Mouse (Mus musculus): Measurements from ENCODE around the gene Uso1. TPM values are rescaled to one million over a fixed set of nuclear protein-coding genes. Genes with fewer than 3 reads are reported as not detected.

The Uso1 gene
- polyA plus RNA-seq, 1 experiment = 0.71 TPM

DNA sequence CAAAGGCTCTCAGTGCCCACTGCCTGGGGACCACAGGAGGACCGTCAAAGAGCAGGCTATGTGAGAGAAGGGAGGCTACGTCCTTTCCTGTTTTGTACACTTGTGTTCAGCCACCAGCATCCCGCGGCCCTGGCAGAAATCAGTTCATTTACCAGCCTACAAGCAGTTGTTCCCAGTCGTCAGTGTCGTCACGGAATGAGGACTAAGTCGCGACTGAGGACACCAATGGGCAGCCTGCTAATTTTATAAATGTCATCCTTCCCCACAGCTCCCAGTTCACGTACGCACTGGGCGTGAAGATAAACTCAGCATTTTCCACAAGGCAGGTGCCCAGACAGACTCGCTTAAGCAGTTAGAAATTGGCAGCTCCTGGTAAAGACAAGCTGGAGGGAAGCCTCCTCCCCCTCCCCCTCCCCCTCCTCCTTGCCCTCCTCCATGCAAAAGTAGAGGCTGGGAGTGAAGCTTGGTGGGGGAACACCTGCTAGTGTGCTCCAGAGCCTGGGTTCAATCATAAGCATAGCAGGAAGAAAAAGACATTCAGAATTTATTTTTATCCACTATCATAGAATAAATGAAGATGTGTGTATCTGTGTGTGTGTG, 33.8 kb upstream of the Uso1 start:
- no peaks in the 10 kb centered on the region for H3K9me3 ChIP-seq (ENCODE audit: control insufficient read depth, low read length)
- no peak overlapping the region for H3K4me3 ChIP-seq (replicated peaks)
- TF ChIP-seq GATA1 (IDR thresholded peaks at IDR 0.05; ENCODE audit: low read length) (no peak), TAL1 (IDR thresholded peaks at IDR 0.05; ENCODE audit: low read length) (no peak)
- no peaks in the 10 kb centered on the region for H3K27me3 ChIP-seq (ENCODE audit: control insufficient read depth)
- no peaks in the 10 kb centered on the region for H3K4me1 ChIP-seq (ENCODE audit: control insufficient read depth)
- H3K36me3 ChIP-seq (ENCODE audit: control insufficient read depth) = no peaks in the 10 kb centered on the region

- no peak for TF ChIP-seq GATA1 (IDR thresholded peaks at IDR 0.05; ENCODE audit: low read length)
- no peak for TF ChIP-seq TAL1 (IDR thresholded peaks at IDR 0.05; ENCODE audit: low read length)
- H3K27me3 ChIP-seq (ENCODE audit: control insufficient read depth) = peaks cover 10% of the 10 kb centered on the region
- H3K36me3 ChIP-seq (ENCODE audit: control insufficient read depth) = no peaks in the 10 kb centered on the region
- no peak overlapping the region for H3K4me3 ChIP-seq (replicated peaks)
- no peaks in the 10 kb centered on the region for H3K9me3 ChIP-seq (ENCODE audit: control insufficient read depth, low read length)
- H3K4me1 ChIP-seq (ENCODE audit: control insufficient read depth) = no peaks in the 10 kb centered on the region
Observed at GRCm38 (mm10) chr5:92106327-92107125, 31.2 kb upstream of the Uso1 start.

- no peaks in the 10 kb centered on the region for H3K9me3 ChIP-seq (ENCODE audit: control insufficient read depth, low read length)
- peaks cover 1% of the 10 kb centered on the region; the same call in 1 of the 2 replicates for H3K4me1 ChIP-seq (ENCODE audit: control insufficient read depth)
- no peak for TF ChIP-seq GATA1 (IDR thresholded peaks at IDR 0.05; ENCODE audit: low read length)
- no peak for TF ChIP-seq TAL1 (IDR thresholded peaks at IDR 0.05; ENCODE audit: low read length)
Observed at GRCm38 (mm10) chr5:92107282-92107681, 30.5 kb upstream of the Uso1 start.

GRCm38 (mm10) chr5:92110818-92111355, 26.9 kb upstream of the Uso1 start:
- Histone ChIP-seq H3K9me3 (ENCODE audit: control insufficient read depth, low read length) (no peaks in the 10 kb centered on the region), H3K4me3 (replicated peaks) (no peak overlapping the region), H3K36me3 (ENCODE audit: control insufficient read depth) (no peaks in the 10 kb centered on the region), H3K4me1 (ENCODE audit: control insufficient read depth) (peaks cover 23% of the 10 kb centered on the region), H3K27me3 (ENCODE audit: control insufficient read depth) (peaks cover 40% of the 10 kb centered on the region)
- no peak for TF ChIP-seq GATA1 (IDR thresholded peaks at IDR 0.05; ENCODE audit: low read length)
- no peak for TF ChIP-seq TAL1 (IDR thresholded peaks at IDR 0.05; ENCODE audit: low read length)

More at GRCm38 (mm10) chr5:92107282-92107681, 30.5 kb upstream of the Uso1 start:
- Histone ChIP-seq H3K36me3 (ENCODE audit: control insufficient read depth) (no peaks in the 10 kb centered on the region), H3K27me3 (ENCODE audit: control insufficient read depth) (peaks cover 14% of the 10 kb centered on the region), H3K4me3 (replicated peaks) (no peak overlapping the region)

GRCm38 (mm10) chr5:92112175-92112574, 25.6 kb upstream of the Uso1 start:
- Histone ChIP-seq H3K27me3 (ENCODE audit: control insufficient read depth) (peaks cover 40% of the 10 kb centered on the region), H3K4me3 (replicated peaks) (no peak overlapping the region), H3K36me3 (ENCODE audit: control insufficient read depth) (no peaks in the 10 kb centered on the region), H3K9me3 (ENCODE audit: control insufficient read depth, low read length) (no peaks in the 10 kb centered on the region), H3K4me1 (ENCODE audit: control insufficient read depth) (peaks cover 24% of the 10 kb centered on the region)
- TF ChIP-seq TAL1 (IDR thresholded peaks at IDR 0.05; ENCODE audit: low read length) (no peak), GATA1 (IDR thresholded peaks at IDR 0.05; ENCODE audit: low read length) (no peak)

DNA sequence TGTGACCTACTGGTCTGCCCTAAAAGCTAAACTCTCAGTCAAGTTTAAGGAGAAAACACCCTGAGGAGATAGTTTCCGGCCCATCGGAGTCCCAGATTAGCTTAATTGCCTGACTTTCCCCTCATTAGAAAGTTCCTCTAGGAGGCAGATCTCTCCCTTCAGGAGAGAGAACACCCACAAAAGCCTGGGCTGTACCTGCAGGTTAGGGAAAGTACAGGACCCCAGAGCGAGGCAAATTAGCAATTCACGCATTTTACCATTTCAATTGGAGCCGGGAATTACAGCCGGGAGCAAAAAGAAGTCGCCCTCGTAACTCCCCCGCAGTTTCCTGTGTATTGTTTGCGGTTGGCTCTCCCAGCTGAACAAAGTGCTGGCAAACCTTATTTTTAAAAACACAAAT, 25.2 kb upstream of the Uso1 start:
- no peak for TF ChIP-seq GATA1 (IDR thresholded peaks at IDR 0.05; ENCODE audit: low read length)
- TF ChIP-seq TAL1 (IDR thresholded peaks at IDR 0.05; ENCODE audit: low read length) = no peak
- Histone ChIP-seq H3K4me1 (ENCODE audit: control insufficient read depth) (peaks cover 24% of the 10 kb centered on the region), H3K36me3 (ENCODE audit: control insufficient read depth) (no peaks in the 10 kb centered on the region), H3K4me3 (replicated peaks) (no peak overlapping the region), H3K9me3 (ENCODE audit: control insufficient read depth, low read length) (no peaks in the 10 kb centered on the region), H3K27me3 (ENCODE audit: control insufficient read depth) (peaks cover 40% of the 10 kb centered on the region)

DNA sequence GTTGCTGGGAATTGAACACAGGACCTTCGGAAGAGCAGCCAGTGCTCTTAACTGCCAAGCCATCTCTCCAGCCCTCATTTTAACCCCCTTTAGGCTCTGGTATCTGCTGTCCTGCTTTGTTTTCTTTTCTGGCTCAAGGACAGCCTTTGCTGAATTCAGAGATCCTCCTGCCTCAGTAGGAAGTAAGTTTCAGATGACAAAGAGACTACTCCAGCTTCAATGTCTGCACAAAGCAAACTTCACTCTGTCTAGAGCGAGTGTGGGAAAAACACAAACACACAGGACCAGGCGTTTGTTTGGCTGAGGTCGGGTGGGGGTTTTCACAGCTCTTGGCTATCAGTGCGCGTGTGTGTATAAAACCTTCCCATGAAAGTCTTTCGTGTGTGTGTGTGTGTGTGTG, 24.3 kb upstream of the Uso1 start:
- Histone ChIP-seq H3K4me3 (replicated peaks) (no peak overlapping the region), H3K9me3 (ENCODE audit: control insufficient read depth, low read length) (no peaks in the 10 kb centered on the region)

DNA sequence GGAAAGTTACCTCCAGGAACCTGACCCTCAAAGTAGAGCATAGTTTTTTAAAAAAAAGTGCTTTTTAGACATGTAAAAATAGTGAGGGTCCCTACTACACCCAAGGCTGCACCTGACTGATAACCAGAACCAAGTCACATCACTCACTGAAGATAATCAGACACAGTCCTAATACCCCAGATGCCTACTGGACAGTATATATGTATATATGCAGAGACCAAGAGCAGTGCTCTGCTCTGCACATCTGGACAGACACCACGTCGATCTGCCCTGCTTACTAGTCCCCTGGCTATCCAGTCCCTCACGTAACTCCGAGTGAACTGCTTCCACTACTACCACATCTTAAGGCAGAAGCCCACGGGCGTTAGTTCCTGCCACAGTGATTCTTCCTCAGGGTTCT, 23.5 kb upstream of the Uso1 start:
- Histone ChIP-seq H3K36me3 (ENCODE audit: control insufficient read depth) (no peaks in the 10 kb centered on the region), H3K4me1 (ENCODE audit: control insufficient read depth) (peaks cover 27% of the 10 kb centered on the region), H3K27me3 (ENCODE audit: control insufficient read depth) (peaks cover 40% of the 10 kb centered on the region), H3K9me3 (ENCODE audit: control insufficient read depth, low read length) (no peaks in the 10 kb centered on the region), H3K4me3 (replicated peaks) (no peak overlapping the region)
- TF ChIP-seq TAL1 (IDR thresholded peaks at IDR 0.05; ENCODE audit: low read length) = no peak
- TF ChIP-seq GATA1 (IDR thresholded peaks at IDR 0.05; ENCODE audit: low read length) = no peak

More for the DNA sequence above, 24.3 kb upstream of the Uso1 start:
- Histone ChIP-seq H3K27me3 (ENCODE audit: control insufficient read depth) (peaks cover 40% of the 10 kb centered on the region), H3K4me1 (ENCODE audit: control insufficient read depth) (peaks cover 27% of the 10 kb centered on the region), H3K36me3 (ENCODE audit: control insufficient read depth) (no peaks in the 10 kb centered on the region)
- TF ChIP-seq TAL1 (IDR thresholded peaks at IDR 0.05; ENCODE audit: low read length) = no peak
- no peak for TF ChIP-seq GATA1 (IDR thresholded peaks at IDR 0.05; ENCODE audit: low read length)

DNA sequence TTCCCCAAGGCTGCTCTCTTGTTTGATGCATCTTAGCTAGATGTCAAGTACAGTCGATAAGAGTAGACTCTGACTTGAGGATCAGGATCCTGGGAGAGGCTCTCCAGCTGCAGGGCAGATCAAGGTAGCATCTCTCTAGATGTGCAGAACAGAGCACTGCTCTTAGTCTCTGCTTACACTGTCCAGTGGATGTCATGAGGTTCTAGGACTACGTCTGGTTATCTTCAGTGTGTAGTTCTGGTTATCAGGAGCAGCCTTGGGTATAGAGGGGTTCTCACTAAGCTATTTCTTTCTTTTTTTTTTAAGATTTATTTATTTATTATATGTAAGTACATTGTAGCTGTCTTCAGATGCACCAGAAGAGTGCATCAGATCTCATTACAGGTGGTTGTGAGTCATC, 22.8 kb upstream of the Uso1 start:
- no peak overlapping the region for H3K4me3 ChIP-seq (replicated peaks)

More for the DNA sequence above, 22.8 kb upstream of the Uso1 start:
- no peaks in the 10 kb centered on the region for H3K9me3 ChIP-seq (ENCODE audit: control insufficient read depth, low read length)
- TF ChIP-seq GATA1 (IDR thresholded peaks at IDR 0.05; ENCODE audit: low read length) (no peak), TAL1 (IDR thresholded peaks at IDR 0.05; ENCODE audit: low read length) (no peak)
- H3K4me1 ChIP-seq (ENCODE audit: control insufficient read depth) = peaks cover 27% of the 10 kb centered on the region
- H3K27me3 ChIP-seq (ENCODE audit: control insufficient read depth) = peaks cover 40% of the 10 kb centered on the region
- no peaks in the 10 kb centered on the region; the same call in 1 of the 2 replicates for H3K36me3 ChIP-seq (ENCODE audit: control insufficient read depth)

Data from erythroblast, embryonic 14.5 days (primary cell).